Mouse (Mus musculus) intestine, postnatal 0 days (tissue): ENCODE results near the gene Hace1. TPM values are rescaled to one million over a fixed set of nuclear protein-coding genes. Genes with fewer than 3 reads are reported as not detected.

Experiments used
- ATAC-seq: fragments of 200-750 bp; cut with Nextera tagmentation; 2 replicates; pipeline ENCODE4 v1.8.0; 2017; ENCODE audit warnings: mild to moderate bottlenecking, moderate TSS enrichment, moderate library complexity
- H3K27ac ChIP-seq: fragments of 300-500 bp; sonication (generic); 2 replicates; pipeline ENCODE4 v1.5.1; 2014; ENCODE audit warnings: mild to moderate bottlenecking, low read depth, low read length, moderate library complexity
- H3K27me3 ChIP-seq: fragments of 300-500 bp; sonication (generic); replicated peaks from 2 replicates; pipeline ENCODE4 v1.6.1; 2014; ENCODE audit warnings: low read length, mixed read lengths; ENCODE audit not compliant: control insufficient read depth, insufficient read depth
- H3K36me3 ChIP-seq: fragments of 300-500 bp; sonication (generic); 2 replicates; pipeline ENCODE4 v1.6.1; 2014; ENCODE audit warnings: mild to moderate bottlenecking, moderate library complexity; ENCODE audit not compliant: control insufficient read depth, insufficient read depth
- H3K4me1 ChIP-seq: fragments of 300-500 bp; sonication (generic); replicated peaks from 2 replicates; pipeline ENCODE4 v1.6.1; 2014; ENCODE audit warnings: antibody characterized with exemption, low read length, mixed read lengths; ENCODE audit not compliant: control insufficient read depth, insufficient read depth
- H3K4me2 ChIP-seq: fragments of 300-500 bp; sonication (generic); replicated peaks from 2 replicates; pipeline ENCODE4 v1.6.1; 2014; ENCODE audit warnings: low read depth, mild to moderate bottlenecking, moderate library complexity
- H3K4me3 ChIP-seq: fragments of 300-500 bp; sonication (generic); 2 replicates; pipeline ENCODE4 v1.5.1; 2014; ENCODE audit warnings: low read depth, low read length
- H3K9ac ChIP-seq: fragments of 300-500 bp; sonication (generic); 2 replicates; pipeline ENCODE4 v1.6.1; 2014; ENCODE audit warnings: mild to moderate bottlenecking, low read depth, low read length
- H3K9me3 ChIP-seq: fragments of 300-500 bp; sonication (generic); 2 replicates; pipeline ENCODE4 v1.6.1; 2016; ENCODE audit warnings: mixed run types; ENCODE audit not compliant: control insufficient read depth
- CTCF ChIP-seq: sonication (generic); IDR thresholded peaks from 2 replicates; pipeline ENCODE4 v1.5.1; 2016; ENCODE audit warnings: low read depth, mild to moderate bottlenecking, control low read depth, antibody characterized with exemption, moderate library complexity
- WGBS: fragments of 180-500 bp; shearing (Covaris S2); extraction: QIAGEN DNeasy Blood & Tissue Kit; methylation state at CpG from one replicate; pipeline ENCODE4 v1.1.7; 2014; 5-methylcytosine and 5-hydroxymethylcytosine counted together
- polyA plus RNA-seq: library from polyadenylated mRNA; unstranded; fragments of >200 nt; fragmentation: Nextera tagmentation; extraction: Ambion mirVana; gene quantifications from 2 replicates; pipeline ENCODE4 v1.2.1, GENCODE M21; 2015

Hace1 gene
- polyA plus RNA-seq, 1 experiment from 2014 or later = 6.1 TPM

- no peak overlapping the region for H3K4me3 ChIP-seq
- H3K27me3 ChIP-seq = no peaks in the 10 kb centered on the region
- ATAC-seq = no peak
- WGBS = 92% methylated on average over 6 of the region's 6 CpGs
- no peaks in the 10 kb centered on the region for H3K36me3 ChIP-seq
- H3K27ac ChIP-seq = no peak overlapping the region
- no peaks in the 10 kb centered on the region for H3K9me3 ChIP-seq
- TF ChIP-seq CTCF = no peak
- H3K4me1 ChIP-seq = no peaks in the 10 kb centered on the region; the same call in 1 of the 2 replicates
- no peak overlapping the region for H3K9ac ChIP-seq
- H3K4me2 ChIP-seq = no peak overlapping the region
Observed at GRCm38 (mm10) chr10:45583829-45584228, 6.2 kb downstream of the Hace1 start.

- 91% methylated on average over 12 of the region's 12 CpGs for WGBS
- Histone ChIP-seq H3K4me1 (no peaks in the 10 kb centered on the region; the same call in 1 of the 2 replicates), H3K27me3 (no peaks in the 10 kb centered on the region), H3K27ac (no peak overlapping the region), H3K4me2 (no peak overlapping the region), H3K9ac (no peak overlapping the region), H3K9me3 (no peaks in the 10 kb centered on the region), H3K4me3 (no peak overlapping the region), H3K36me3 (no peaks in the 10 kb centered on the region; the same call in 1 of the 2 replicates)
- TF ChIP-seq CTCF = no peak
- no peak for ATAC-seq
Observed at GRCm38 (mm10) chr10:45584311-45585102, 6.9 kb downstream of the Hace1 start.

GRCm38 (mm10) chr10:45605853-45606252 lies 28.2 kb downstream of the Hace1 start:
- H3K27ac ChIP-seq = peak overlapping the region; percentile 79
- H3K9me3 ChIP-seq = no peaks in the 10 kb centered on the region
- peak; percentile 64 for ATAC-seq
- peaks cover 7% of the 10 kb centered on the region; the same call in 1 of the 2 replicates for H3K36me3 ChIP-seq
- H3K27me3 ChIP-seq = no peaks in the 10 kb centered on the region
- WGBS = 66% methylated on average over 3 of the region's 3 CpGs
- no peak overlapping the region for H3K4me3 ChIP-seq
- TF ChIP-seq CTCF = no peak
- H3K9ac ChIP-seq = no peak overlapping the region
- H3K4me2 ChIP-seq = no peak overlapping the region
- H3K4me1 ChIP-seq = no peaks in the 10 kb centered on the region

- H3K36me3 ChIP-seq = peaks cover 7% of the 10 kb centered on the region; the same call in 1 of the 2 replicates
- no peak overlapping the region for H3K9ac ChIP-seq
- H3K9me3 ChIP-seq = no peaks in the 10 kb centered on the region
- no peaks in the 10 kb centered on the region for H3K4me1 ChIP-seq
- H3K27me3 ChIP-seq = no peaks in the 10 kb centered on the region
- H3K4me2 ChIP-seq = no peak overlapping the region
- H3K4me3 ChIP-seq = no peak overlapping the region
- ATAC-seq = no peak
- WGBS = 85% methylated on average over 1 of the region's 1 CpGs
- TF ChIP-seq CTCF = no peak
- no peak overlapping the region for H3K27ac ChIP-seq
Observed at GRCm38 (mm10) chr10:45610727-45611126, 33.1 kb downstream of the Hace1 start.

- Histone ChIP-seq H3K4me3 (no peak overlapping the region), H3K4me2 (no peak overlapping the region), H3K27me3 (no peaks in the 10 kb centered on the region), H3K9ac (no peak overlapping the region), H3K36me3 (no peaks in the 10 kb centered on the region; the same call in 1 of the 2 replicates), H3K4me1 (no peaks in the 10 kb centered on the region), H3K9me3 (no peaks in the 10 kb centered on the region), H3K27ac (no peak overlapping the region)
- ATAC-seq = no peak
- TF ChIP-seq CTCF = no peak
- WGBS = 92% methylated on average over 5 of the region's 5 CpGs
Observed at GRCm38 (mm10) chr10:45616012-45616411, 38.4 kb downstream of the Hace1 start.

- Histone ChIP-seq H3K36me3 (peaks cover 3% of the 10 kb centered on the region; the same call in 1 of the 2 replicates), H3K9me3 (no peaks in the 10 kb centered on the region), H3K4me3 (no peak overlapping the region), H3K27ac (no peak overlapping the region), H3K27me3 (no peaks in the 10 kb centered on the region), H3K4me1 (no peaks in the 10 kb centered on the region), H3K9ac (no peak overlapping the region), H3K4me2 (no peak overlapping the region)
- WGBS = 77% methylated on average over 3 of the region's 3 CpGs
- no peak for ATAC-seq
- TF ChIP-seq CTCF = no peak
Observed at GRCm38 (mm10) chr10:45619039-45619438, 41.4 kb downstream of the Hace1 start.
